Mouse (Mus musculus) left cerebral cortex, adult 11 months (tissue): ENCODE measurements at regions not wholly inside any gene's neighbourhood (a gene's known extent, or its start where the extent isn't known, plus 50 kb on each side); places are given as distances from the start of the nearest gene placed in this dataset.

ENCODE experiments used
- DNase-seq: peaks from one replicate; pipeline ENCODE4 v3.0.0; 2022; ENCODE audit warnings: low spot score

- no peak for DNase-seq
Measured at GRCm38 (mm10) chr13:101883177-101883576, 115.2 kb upstream of the Pik3r1 start.

- no peak for DNase-seq
Measured at GRCm38 (mm10) chr13:101884752-101885151, 116.7 kb upstream of the Pik3r1 start.

DNA sequence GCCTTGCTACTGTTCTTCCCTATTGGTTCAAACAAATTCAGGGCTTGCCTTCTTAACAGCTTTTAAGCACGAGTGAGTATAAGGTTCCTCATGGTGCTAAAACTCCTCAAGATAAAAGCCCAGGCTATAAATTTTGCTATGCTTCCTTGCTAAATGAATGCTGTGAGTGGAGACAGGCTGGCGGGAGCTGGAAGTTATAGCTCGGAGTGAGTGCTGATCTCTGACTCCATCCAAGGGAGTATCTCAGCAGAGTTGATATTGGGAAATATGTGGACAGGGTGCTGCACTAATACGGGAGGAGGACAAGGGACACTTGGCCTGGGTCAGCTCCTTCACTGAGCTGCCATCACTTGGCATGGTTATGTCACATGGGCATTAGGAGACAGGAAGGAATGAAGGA, 123.5 kb upstream of the Pik3r1 start:
- no peak for DNase-seq

- DNase-seq: no peak
Measured at GRCm38 (mm10) chr13:101893035-101893600, 125.1 kb upstream of the Pik3r1 start.

DNA sequence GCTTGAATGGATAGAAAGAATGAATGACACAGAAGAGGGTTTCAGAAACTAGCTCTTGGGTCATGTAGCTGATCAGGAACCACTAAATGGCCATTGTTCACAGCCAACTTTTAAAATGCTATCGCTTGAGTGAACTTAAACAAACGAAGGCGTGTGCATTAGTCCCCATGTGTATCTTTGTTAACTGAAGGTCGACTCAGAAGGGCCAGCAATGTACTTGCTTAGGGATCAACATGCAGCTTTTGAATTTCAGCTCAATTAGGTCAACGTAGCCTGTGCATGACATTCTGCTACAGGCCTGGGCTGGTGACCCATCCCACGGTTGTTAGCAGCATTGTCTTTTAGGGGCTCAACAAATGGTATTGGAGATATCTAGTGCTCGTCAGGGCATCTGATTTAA, 127.1 kb upstream of the Pik3r1 start:
- no peak for DNase-seq

- no peak for DNase-seq
Measured at GRCm38 (mm10) chr13:101895686-101896085, 127.7 kb upstream of the Pik3r1 start.

DNA sequence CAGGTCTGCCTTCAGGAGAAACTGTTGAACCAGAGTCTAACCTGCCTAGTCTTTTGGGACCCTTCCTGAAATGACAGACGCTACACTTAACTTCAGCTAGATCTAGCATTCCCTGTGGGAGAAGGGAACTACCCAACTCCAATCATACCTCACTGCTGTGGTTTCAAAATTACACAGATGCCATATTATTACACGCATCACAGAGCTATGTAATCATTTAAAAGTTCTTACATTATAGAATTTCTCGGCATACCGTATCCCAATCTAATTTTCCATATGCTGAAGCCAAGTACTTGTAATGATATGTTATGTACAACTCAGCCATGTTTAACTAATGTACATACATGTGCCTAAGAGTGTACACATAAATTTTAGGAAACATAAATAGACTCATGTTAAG, 128.9 kb upstream of the Pik3r1 start:
- DNase-seq: no peak

- DNase-seq: no peak
Measured at GRCm38 (mm10) chr13:101902213-101902612, 134.2 kb upstream of the Pik3r1 start.

DNA sequence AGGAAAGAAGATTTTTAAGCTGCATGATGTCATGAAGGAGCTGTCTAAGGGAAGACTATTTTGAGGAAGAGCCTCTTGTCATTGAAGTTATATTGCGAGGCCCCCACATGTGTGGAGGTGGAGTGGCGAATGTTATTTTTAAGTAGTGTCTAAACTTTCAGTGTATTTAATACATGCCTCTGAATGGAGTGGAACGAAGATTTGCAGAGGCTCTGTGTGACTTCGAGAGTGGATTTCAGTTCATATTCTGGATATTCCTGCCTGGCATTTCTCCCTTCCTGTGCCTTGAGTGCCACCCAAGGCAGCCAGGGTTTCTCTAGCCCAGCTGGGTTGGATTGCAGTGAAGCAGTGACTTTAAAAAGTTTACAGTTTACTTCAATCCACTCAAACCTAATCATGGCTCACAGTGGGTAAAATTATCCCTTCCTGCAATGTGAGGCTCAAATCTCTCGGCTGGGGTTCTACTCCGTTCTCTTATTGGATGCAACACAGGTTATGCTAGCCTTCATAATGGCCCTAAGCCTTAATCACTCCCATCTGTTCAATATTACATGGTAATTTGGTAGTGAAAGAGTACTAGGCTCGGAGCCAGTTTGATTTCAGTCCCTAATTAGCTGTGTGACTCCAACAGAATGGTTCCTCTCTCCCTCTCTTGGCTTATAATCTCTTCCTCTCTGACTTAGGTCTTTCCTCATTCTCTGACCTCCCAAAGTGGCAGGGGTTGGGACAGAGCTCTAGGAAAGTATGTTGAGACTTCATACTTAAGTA, 138.1 kb upstream of the Pik3r1 start:
- peak; percentile 52 for DNase-seq

DNA sequence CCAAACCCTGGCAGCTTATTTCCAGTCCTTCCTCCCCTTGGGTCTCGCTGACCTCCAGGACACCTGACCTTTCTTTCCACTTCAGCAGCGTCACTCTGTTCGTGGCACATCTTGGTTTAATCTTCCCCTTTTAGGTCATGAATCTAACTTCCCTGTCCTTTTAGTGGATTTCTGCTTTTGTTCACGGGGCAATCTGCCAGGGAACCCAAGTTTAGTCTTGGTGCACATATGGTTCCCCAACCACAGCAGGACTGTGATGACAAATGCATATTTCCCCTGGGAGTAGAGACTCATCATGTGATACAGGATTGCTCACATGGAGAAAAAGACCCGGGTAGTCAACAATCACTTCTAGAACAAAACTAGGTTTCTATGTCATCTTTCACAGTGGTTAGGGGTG, 141.0 kb upstream of the Pik3r1 start:
- peak; percentile 47 for DNase-seq

GRCm38 (mm10) chr13:101910687-101911086, 142.7 kb upstream of the Pik3r1 start:
- DNase-seq: no peak

- DNase-seq: no peak
Measured at GRCm38 (mm10) chr13:101914132-101914531, 146.1 kb upstream of the Pik3r1 start.

GRCm38 (mm10) chr13:101914691-101915541, 146.9 kb upstream of the Pik3r1 start:
- peak; percentile 35 for DNase-seq

DNA sequence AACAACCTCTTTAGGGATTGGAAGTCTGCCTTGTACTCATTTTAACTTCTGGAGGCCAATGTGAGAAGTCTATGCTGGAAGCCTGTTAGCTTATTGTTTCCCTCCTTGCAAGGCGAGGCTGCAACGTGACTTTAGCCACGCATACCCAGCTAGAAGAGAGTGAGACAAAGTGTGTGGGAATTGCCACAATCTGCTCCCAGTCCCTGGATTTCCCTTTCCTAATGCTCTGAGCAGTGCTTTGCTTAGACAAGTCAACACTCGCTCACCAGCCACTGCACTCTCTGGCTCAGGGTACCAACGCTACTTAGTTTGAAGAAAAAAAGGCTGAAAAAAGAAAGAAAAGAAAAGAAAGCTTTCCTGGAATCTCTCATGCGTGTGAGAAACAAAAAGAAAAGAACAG, 147.5 kb upstream of the Pik3r1 start:
- no peak for DNase-seq

GRCm38 (mm10) chr13:101915948-101916594, 148.1 kb upstream of the Pik3r1 start:
- no peak for DNase-seq

DNA sequence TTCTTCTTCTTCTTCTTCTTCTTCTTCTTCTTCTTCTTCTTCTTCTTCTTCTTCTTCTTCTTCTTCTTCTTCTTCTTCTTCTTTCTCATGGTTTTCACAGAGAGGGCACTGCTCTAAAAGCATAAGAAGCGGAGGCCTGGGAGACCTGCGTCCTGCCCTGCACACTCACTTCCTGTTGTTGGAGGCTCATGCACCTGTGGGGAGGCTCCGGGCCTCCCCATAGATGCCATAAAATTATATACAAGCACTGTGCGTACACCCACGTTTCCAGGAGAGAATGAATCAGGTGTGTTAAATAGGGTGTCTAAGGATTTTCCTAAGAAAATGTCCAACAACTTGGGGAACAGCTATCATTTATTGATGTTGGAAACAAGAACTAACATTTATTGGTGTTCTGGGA, 148.9 kb upstream of the Pik3r1 start:
- DNase-seq: no peak

- DNase-seq: no peak
Measured at GRCm38 (mm10) chr13:101918185-101918584, 150.2 kb upstream of the Pik3r1 start.

DNA sequence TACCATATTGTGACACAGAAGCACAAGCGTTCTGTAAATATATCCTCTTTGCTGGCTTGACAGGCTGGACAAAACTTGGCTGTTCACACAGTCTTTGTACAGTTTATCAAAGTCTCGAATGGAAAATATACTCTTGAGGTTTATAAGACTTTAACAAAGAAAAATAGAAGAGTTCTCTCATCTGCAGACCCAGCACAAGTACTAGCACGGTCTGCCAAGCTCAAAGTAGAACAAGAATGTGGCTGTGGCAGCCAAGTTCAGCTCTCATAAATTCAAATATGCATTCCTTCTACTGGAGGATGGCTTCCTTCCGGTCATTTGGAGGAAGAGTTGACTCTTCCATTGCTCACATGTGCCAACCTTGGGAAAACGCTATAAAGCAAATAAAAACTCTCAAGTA, 151.2 kb upstream of the Pik3r1 start:
- no peak for DNase-seq

DNA sequence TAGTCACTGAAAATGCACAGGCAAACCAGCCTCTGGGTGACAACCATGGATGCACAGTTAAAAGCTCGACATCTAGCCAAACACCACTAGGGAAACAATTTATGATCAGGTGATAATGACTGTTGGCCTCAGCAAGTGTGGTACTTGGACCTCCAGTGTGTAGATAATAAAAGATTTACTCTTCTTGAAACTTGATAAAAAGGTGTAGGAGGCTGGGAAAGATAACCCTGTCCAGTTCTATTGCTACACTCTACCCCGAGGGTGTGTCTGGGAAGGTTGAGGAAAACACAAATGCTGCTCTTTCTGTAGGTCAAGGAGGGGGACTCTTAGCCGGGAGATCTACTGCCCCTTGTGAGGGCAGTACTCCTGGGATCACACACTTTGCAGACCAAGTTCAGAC, 152.4 kb upstream of the Pik3r1 start:
- DNase-seq: no peak

DNA sequence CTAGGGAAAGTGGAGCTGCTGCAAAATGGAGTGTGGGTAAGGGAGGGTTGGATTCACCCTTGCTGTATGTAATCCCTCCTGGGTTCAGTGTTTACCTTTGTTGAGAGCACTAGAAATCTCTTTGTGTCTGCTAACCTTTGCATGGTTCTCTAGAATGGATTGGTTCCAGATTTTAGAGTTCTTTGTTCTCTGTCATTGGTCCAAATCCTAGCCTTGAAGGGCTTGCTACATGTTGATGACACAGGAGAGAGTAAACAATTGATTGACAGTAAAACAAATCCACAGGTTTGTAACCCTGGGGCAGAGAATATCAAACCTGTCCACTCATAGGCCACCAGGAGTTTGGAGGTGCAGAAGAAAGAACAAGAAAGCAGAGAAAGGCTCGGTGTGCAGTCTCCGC, 156.6 kb upstream of the Pik3r1 start:
- no peak for DNase-seq

DNA sequence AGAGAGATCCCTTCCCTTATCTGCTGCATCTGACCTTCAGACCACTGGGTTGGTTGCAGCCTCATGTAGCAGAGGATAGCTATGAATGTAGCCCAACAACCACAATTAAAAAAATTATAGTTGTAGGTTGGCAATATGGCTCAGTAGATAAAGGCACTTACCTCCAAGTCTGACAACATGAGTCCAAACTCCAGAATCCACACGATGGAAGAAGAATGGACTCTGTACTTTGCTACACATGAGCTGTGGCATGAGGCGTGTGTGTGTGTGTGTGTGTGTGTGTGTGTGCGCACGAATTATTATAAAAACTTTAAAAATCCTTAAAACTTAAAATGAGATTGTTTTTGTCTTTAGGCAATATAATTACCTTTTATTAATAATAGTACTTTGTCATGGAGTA, 163.2 kb upstream of the Pik3r1 start:
- DNase-seq: no peak

- DNase-seq: no peak
Measured at GRCm38 (mm10) chr13:101931882-101932281, 163.9 kb upstream of the Pik3r1 start.

GRCm38 (mm10) chr13:101935843-101936242, 167.8 kb upstream of the Pik3r1 start:
- DNase-seq: no peak
